Mouse (Mus musculus): Measurements from ENCODE around the gene Hapln3. TPM values are rescaled to one million over a fixed set of nuclear protein-coding genes. Genes with fewer than 3 reads are reported as not detected.

Hapln3 gene
- not detected for total RNA-seq (2023)

GRCm38 (mm10) chr7:79130843-79131444, at the start of gene Hapln3:
Gene Hapln3 (minus strand): TSS chr7:79131018.

DNA sequence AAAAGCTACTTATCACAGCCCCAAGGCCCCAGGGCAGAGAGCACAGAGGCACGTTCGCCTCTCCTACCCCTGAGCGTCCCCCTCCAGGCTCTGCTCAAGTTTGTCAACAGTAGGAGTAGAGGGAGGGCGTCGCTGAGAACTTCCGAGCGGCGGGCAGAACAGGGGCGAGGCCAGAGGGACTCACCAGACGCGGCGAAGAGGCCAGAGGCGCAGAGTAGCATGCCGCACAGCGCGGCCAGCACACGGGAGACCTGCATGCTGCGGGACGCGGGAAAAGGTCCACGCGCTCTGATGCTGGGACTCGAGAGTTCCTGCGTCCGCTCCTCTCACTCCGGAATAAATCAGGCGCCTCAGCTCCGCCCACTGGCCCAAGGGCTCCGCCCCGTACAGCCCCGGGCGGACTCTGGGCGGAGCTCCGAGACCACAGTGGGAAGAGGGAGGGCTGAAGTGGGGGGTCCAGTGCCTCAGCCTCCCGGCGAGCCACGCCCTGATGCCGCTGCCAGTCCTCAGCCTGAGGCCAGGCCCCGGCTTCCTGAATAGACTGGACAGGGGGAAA, 18.0 kb upstream of the Hapln3 start, which contains the start of gene Mfge8:
Mfge8 (minus strand) TSS at position 350 of the 556 bp plus-strand sequence.

Other genes with a start within 250 kb of the Hapln3 start
- gene Aen, start 235.2 kb downstream of the Hapln3 start, total RNA-seq (2023) = 10 to 100 TPM in 1 of 2 experiments, 1 to 10 TPM in 1; 8.9 to 10.9 TPM
- 10 to 100 TPM; 21.6 to 41.6 TPM for gene Isg20, start 217.6 kb downstream of the Hapln3 start, total RNA-seq (2023)
- not detected for gene Acan, start 77.5 kb downstream of the Hapln3 start, total RNA-seq (2023)
- gene Mfge8, start 18.0 kb upstream of the Hapln3 start, total RNA-seq (2023) = 10 to 100 TPM in 1 of 2 experiments, 1 to 10 TPM in 1; 7.1 to 13.2 TPM
- 10 to 100 TPM; 73.0 to 76.5 TPM for gene Abhd2, start 142.2 kb upstream of the Hapln3 start, total RNA-seq (2023)